Mouse (Mus musculus) kidney, postnatal 0 days (tissue): Measurements from ENCODE around the gene Pdgfb. TPM values are rescaled to one million over a fixed set of nuclear protein-coding genes. Genes with fewer than 3 reads are reported as not detected.

ENCODE experiments used
- ATAC-seq: fragments of 200-750 bp; cut with Nextera tagmentation; replicated peaks from 2 replicates; pipeline ENCODE4 v1.8.0; 2017; ENCODE audit warnings: low read depth, moderate number of reproducible peaks, moderate TSS enrichment, moderate library complexity; ENCODE audit not compliant: low FRiP score
- DNase-seq: peaks from one replicate; pipeline ENCODE4 v3.0.0-alpha.2; 2016; ENCODE audit warnings: low spot score
- H3K27ac ChIP-seq: fragments of 300-500 bp; sonication (generic); 2 replicates; pipeline ENCODE4 v1.5.1; 2014; ENCODE audit warnings: mild to moderate bottlenecking
- H3K27me3 ChIP-seq: fragments of 300-500 bp; sonication (generic); 2 replicates; pipeline ENCODE4 v1.6.1; 2014; ENCODE audit warnings: low read length, mixed read lengths; ENCODE audit not compliant: insufficient read depth
- H3K36me3 ChIP-seq: fragments of 300-500 bp; sonication (generic); 2 replicates; pipeline ENCODE4 v1.6.1; 2014; ENCODE audit warnings: low read length, mixed read lengths; ENCODE audit not compliant: insufficient read depth
- H3K4me1 ChIP-seq: fragments of 300-500 bp; sonication (generic); replicated peaks from 2 replicates; pipeline ENCODE4 v1.6.1; 2014; ENCODE audit warnings: antibody characterized with exemption, low read length, mixed read lengths; ENCODE audit not compliant: insufficient read depth
- H3K4me2 ChIP-seq: fragments of 300-500 bp; sonication (generic); 2 replicates; pipeline ENCODE4 v1.6.1; 2014; ENCODE audit warnings: mild to moderate bottlenecking, low read length, moderate library complexity, mixed read lengths
- H3K4me3 ChIP-seq: fragments of 300-500 bp; sonication (generic); replicated peaks from 2 replicates; pipeline ENCODE4 v1.5.1; 2014; ENCODE audit warnings: low read depth, low read length
- H3K9ac ChIP-seq: fragments of 300-500 bp; sonication (generic); 2 replicates; pipeline ENCODE4 v1.6.1; 2014; ENCODE audit warnings: low read depth, low read length
- H3K9me3 ChIP-seq: fragments of 300-500 bp; sonication (generic); replicated peaks from 2 replicates; pipeline ENCODE4 v1.6.1; 2016; ENCODE audit warnings: low read length, inconsistent platforms, mixed read lengths
- CTCF ChIP-seq: IDR thresholded peaks from 2 replicates; pipeline ENCODE4 v1.5.1; 2016; ENCODE audit warnings: antibody characterized with exemption, low read depth, mild to moderate bottlenecking, moderate library complexity
- WGBS: fragments of 180-500 bp; shearing (Covaris S2); extraction: QIAGEN DNeasy Blood & Tissue Kit; methylation state at CpG from one replicate; pipeline ENCODE4 v1.1.7; 2014; 5-methylcytosine and 5-hydroxymethylcytosine counted together
- polyA plus RNA-seq: library from polyadenylated mRNA; unstranded; fragments of >200 nt; fragmentation: Nextera tagmentation; extraction: Ambion mirVana; gene quantifications from 2 replicates; pipeline ENCODE4 v1.2.1, GENCODE M21; 2015

Pdgfb gene
- polyA plus RNA-seq, 1 experiment from 2014 or later, result 6.8 TPM

GRCm38 (mm10) chr15:79980716-79981115, 34.1 kb downstream of the Pdgfb start:
- Histone ChIP-seq H3K27ac (no peak overlapping the region), H3K9ac (no peak overlapping the region), H3K27me3 (no peaks in the 10 kb centered on the region), H3K36me3 (no peaks in the 10 kb centered on the region), H3K4me2 (no peak overlapping the region), H3K4me3 (no peak overlapping the region), H3K9me3 (no peaks in the 10 kb centered on the region), H3K4me1 (no peaks in the 10 kb centered on the region)
- WGBS, result 62% methylated on average over 11 of the region's 11 CpGs
- DNase-seq, result no peak
- no peak for TF ChIP-seq CTCF
- ATAC-seq, result no peak

- H3K36me3 ChIP-seq, result no peaks in the 10 kb centered on the region
- ATAC-seq (no peak), DNase-seq (no peak)
- H3K4me3 ChIP-seq, result no peak overlapping the region
- 96% methylated on average over 11 of the region's 11 CpGs for WGBS
- H3K4me1 ChIP-seq, result no peaks in the 10 kb centered on the region
- no peak for TF ChIP-seq CTCF
- H3K27me3 ChIP-seq, result no peaks in the 10 kb centered on the region
- H3K4me2 ChIP-seq, result no peak overlapping the region
- no peaks in the 10 kb centered on the region for H3K9me3 ChIP-seq
- H3K9ac ChIP-seq, result no peak overlapping the region
- H3K27ac ChIP-seq, result no peak overlapping the region
Observed at GRCm38 (mm10) chr15:79972186-79972585, 42.6 kb downstream of the Pdgfb start.

GRCm38 (mm10) chr15:79970940-79971339, 43.8 kb downstream of the Pdgfb start, which contains the start of gene Cbx7:
Cbx7 (minus strand) TSS chr15:79971119.
- no peak for TF ChIP-seq CTCF
- H3K9ac ChIP-seq, result no peak within 1 kb of the TSS
- no peaks in the 10 kb centered on the region for H3K27me3 ChIP-seq
- no peak within 1 kb of the TSS for H3K4me3 ChIP-seq
- no peaks in the 10 kb centered on the region for H3K9me3 ChIP-seq
- H3K36me3 ChIP-seq, result no peaks in the 10 kb centered on the region
- ATAC-seq (no peak), DNase-seq (no peak)
- no peaks in the 10 kb centered on the region for H3K4me1 ChIP-seq
- H3K4me2 ChIP-seq, result no peak within 1 kb of the TSS
- 96% methylated on average over 11 of the region's 11 CpGs for WGBS
- no peak within 1 kb of the TSS for H3K27ac ChIP-seq

GRCm38 (mm10) chr15:79970491-79970890, 44.3 kb downstream of the Pdgfb start:
- H3K27me3 ChIP-seq, result no peaks in the 10 kb centered on the region
- no peak for TF ChIP-seq CTCF
- H3K36me3 ChIP-seq, result no peaks in the 10 kb centered on the region
- H3K4me3 ChIP-seq, result no peak overlapping the region
- H3K4me2 ChIP-seq, result no peak overlapping the region
- no peak overlapping the region for H3K27ac ChIP-seq
- no peak for DNase-seq
- no peak for ATAC-seq
- no peaks in the 10 kb centered on the region for H3K4me1 ChIP-seq
- no peak overlapping the region for H3K9ac ChIP-seq
- WGBS, result 97% methylated on average over 18 of the region's 18 CpGs
- H3K9me3 ChIP-seq, result no peaks in the 10 kb centered on the region

- Histone ChIP-seq H3K9ac (no peak overlapping the region), H3K36me3 (no peaks in the 10 kb centered on the region), H3K9me3 (no peaks in the 10 kb centered on the region), H3K4me3 (no peak overlapping the region), H3K27ac (no peak overlapping the region), H3K4me1 (no peaks in the 10 kb centered on the region), H3K27me3 (no peaks in the 10 kb centered on the region), H3K4me2 (no peak overlapping the region)
- ATAC-seq (no peak), DNase-seq (no peak)
- 83% methylated on average over 6 of the region's 6 CpGs for WGBS
- TF ChIP-seq CTCF, result no peak
Observed at GRCm38 (mm10) chr15:79967346-79967745, 47.4 kb downstream of the Pdgfb start.

- H3K27ac ChIP-seq, result no peak overlapping the region
- DNase-seq (no peak), ATAC-seq (no peak)
- no peak overlapping the region for H3K4me3 ChIP-seq
- no peaks in the 10 kb centered on the region for H3K27me3 ChIP-seq
- WGBS, result 90% methylated on average over 7 of the region's 7 CpGs
- no peaks in the 10 kb centered on the region for H3K9me3 ChIP-seq
- H3K4me1 ChIP-seq, result no peaks in the 10 kb centered on the region
- no peaks in the 10 kb centered on the region for H3K36me3 ChIP-seq
- no peak for TF ChIP-seq CTCF
- no peak overlapping the region for H3K9ac ChIP-seq
- H3K4me2 ChIP-seq, result no peak overlapping the region
Observed at GRCm38 (mm10) chr15:79964376-79964775, 50.4 kb downstream of the Pdgfb start.

- Histone ChIP-seq H3K27me3 (no peaks in the 10 kb centered on the region), H3K9ac (no peak overlapping the region), H3K36me3 (no peaks in the 10 kb centered on the region), H3K27ac (no peak overlapping the region), H3K4me3 (no peak overlapping the region), H3K9me3 (no peaks in the 10 kb centered on the region), H3K4me2 (no peak overlapping the region), H3K4me1 (no peaks in the 10 kb centered on the region)
- DNase-seq, result no peak
- 84% methylated on average over 18 of the region's 18 CpGs for WGBS
- ATAC-seq, result no peak
- no peak for TF ChIP-seq CTCF
Observed at GRCm38 (mm10) chr15:79962661-79963060, 52.1 kb downstream of the Pdgfb start.
